ENCODE assay signal across 8 mouse cellular contexts in genomic region chr6:113418441-113419198, GRCm38 (mm10). TPM values are rescaled to one million over a fixed set of nuclear protein-coding genes. Genes with fewer than 3 reads are reported as not detected.
DNase-seq lines count a peak whose midpoint lies in the region; ATAC-seq and TF ChIP-seq lines count a peak whose summit lies in the region.

No protein-coding gene starts in this region.

- H3K36me3 ChIP-seq in forebrain, embryonic 12.5 days (replicated peaks), result peaks cover 28% of the 10 kb centered on the region
- H3K36me3 ChIP-seq in limb, embryonic 11.5 days (ENCODE audit: control insufficient read depth, insufficient read depth, low read length), result peaks cover 3% of the 10 kb centered on the region; the same call in 1 of the 2 replicates
- H3K36me3 ChIP-seq in myocyte (ENCODE audit: control insufficient read depth, insufficient read depth), result no peaks in the 10 kb centered on the region

- H3K4me3 ChIP-seq in forebrain, embryonic 12.5 days (replicated peaks), result peak overlapping the region; percentile 65
- peak overlapping the region; percentile 64 for H3K4me3 ChIP-seq in limb, embryonic 11.5 days (ENCODE audit: low read depth, low read length)
- H3K4me3 ChIP-seq in myocyte, result peak overlapping the region; percentile 42

- H3K27ac ChIP-seq in forebrain, embryonic 12.5 days, result no peak overlapping the region
- no peak overlapping the region; the same call in 1 of the 2 replicates for H3K27ac ChIP-seq in limb, embryonic 11.5 days (replicated peaks; ENCODE audit: low read depth, low read length)

- H3K79me2 ChIP-seq in myocyte (ENCODE audit: control insufficient read depth, insufficient read depth), result no peaks in the 10 kb centered on the region

- DNase-seq in cerebellum, postnatal 25 days, result peak; percentile 24 to 48
- DNase-seq in cerebellum, adult 11-12 months, result no peak
- DNase-seq in ovary, postnatal 14 days (ENCODE audit: low spot score), result peak; percentile 20
- no peak for DNase-seq in ovary, postnatal 10 days (ENCODE audit: low spot score)
- DNase-seq in limb, embryonic 11.5 days (ENCODE audit: low spot score), result no peak
- DNase-seq in left cerebral cortex, postnatal 36 days (ENCODE audit: low spot score in 2 of 2), result no peak

- no peaks in the 10 kb centered on the region for H3K27me3 ChIP-seq in forebrain, embryonic 12.5 days
- H3K27me3 ChIP-seq in limb, embryonic 11.5 days (ENCODE audit: control insufficient read depth, insufficient read depth, low read length), result no peaks in the 10 kb centered on the region
- no peaks in the 10 kb centered on the region for H3K27me3 ChIP-seq in myocyte (ENCODE audit: control insufficient read depth, insufficient read depth, insufficient read length)

- no peaks in the 10 kb centered on the region for H3K9me3 ChIP-seq in forebrain, embryonic 12.5 days
- H3K9me3 ChIP-seq in limb, embryonic 11.5 days (ENCODE audit: control insufficient read depth, low read length), result no peaks in the 10 kb centered on the region

- peak; percentile 60 for ATAC-seq in forebrain, embryonic 12.5 days (ENCODE audit: low FRiP score)
- ATAC-seq in limb, embryonic 11.5 days (ENCODE audit: insufficient number of reproducible peaks, low FRiP score, low TSS enrichment, low read depth), result peak; percentile 32

- peak overlapping the region; percentile 77 for H3K9ac ChIP-seq in forebrain, embryonic 12.5 days
- H3K9ac ChIP-seq in limb, embryonic 11.5 days (ENCODE audit: low read length), result peak overlapping the region; percentile 84

- peak overlapping the region; percentile 92 for H3K4me2 ChIP-seq in forebrain, embryonic 12.5 days
- H3K4me2 ChIP-seq in limb, embryonic 11.5 days (ENCODE audit: low read depth, severe bottlenecking), result peak overlapping the region; percentile 96
- H3K4me2 ChIP-seq in myocyte (ENCODE audit: low read depth), result peak overlapping the region; percentile 91

- no peak for TF ChIP-seq POLR2A in myocyte (IDR thresholded peaks at IDR 0.05; ENCODE audit: insufficient read length, low read depth)

- intact Hi-C loops in left cerebral cortex, postnatal 36 days (cut with DNase I), result no loop called here

- H3K4me1 ChIP-seq in forebrain, embryonic 12.5 days, result peaks cover 17% of the 10 kb centered on the region
- H3K4me1 ChIP-seq in limb, embryonic 11.5 days (ENCODE audit: control insufficient read depth, insufficient read depth, low read length), result peaks cover 7% of the 10 kb centered on the region; the same call in 1 of the 2 replicates

- peak overlapping the region; percentile 23 for H3ac ChIP-seq in myocyte (ENCODE audit: control insufficient read depth, insufficient read length)

- 17% methylated on average over 16 of the region's 16 CpGs for WGBS in forebrain, embryonic 12.5 days
- WGBS in limb, embryonic 11.5 days, result 15% methylated on average over 16 of the region's 16 CpGs

TF ChIP-seq in myocyte, 11 proteins besides CTCF, POLR2A, EP300 and RAD21:
- TF ChIP-seq E2F4 (IDR thresholded peaks at IDR 0.05; ENCODE audit: insufficient read depth), result no peak
- TF ChIP-seq REST (IDR thresholded peaks at IDR 0.05; ENCODE audit: insufficient read depth, insufficient read length), result no peak
- TF ChIP-seq TCF3 (IDR thresholded peaks at IDR 0.05; ENCODE audit: insufficient read length, low read depth), result no peak
- TF ChIP-seq CEBPB (IDR thresholded peaks at IDR 0.05; ENCODE audit: insufficient read depth, poor library complexity, severe bottlenecking), result no peak
- no peak for TF ChIP-seq TCF12 (IDR thresholded peaks at IDR 0.05; ENCODE audit: insufficient read depth, poor library complexity, severe bottlenecking)
- no peak for TF ChIP-seq MYOG (IDR thresholded peaks at IDR 0.05; ENCODE audit: control insufficient read depth in 1 of 3, insufficient read depth in 1 of 3, insufficient read length in 2 of 3, low read depth in 2 of 3)
- TF ChIP-seq USF1 (IDR thresholded peaks at IDR 0.05; ENCODE audit: low read depth), result no peak
- no peak for TF ChIP-seq MAX (IDR thresholded peaks at IDR 0.05; ENCODE audit: low read depth)
TF ChIP-seq in myocyte: peak in this region for 0.

RNA-seq across cellular contexts. Expression of gene Rpusd3, which starts 0.5 kb away (rescaled TPM):
- 23.8 and 28.1 TPM in 2 replicates for polyA plus RNA-seq in forebrain, embryonic 12.5 days (2016; fragmentation: Nextera tagmentation; extraction: Ambion mirVana)
- polyA plus RNA-seq in limb, embryonic 11.5 days (2014; fragmentation: Nextera tagmentation; extraction: Ambion mirVana), result 34.9 and 39.0 TPM in 2 replicates
- 11.7 TPM for polyA plus RNA-seq in myocyte (2012; fragmentation: generic; extraction: Trizol)
- 10 to 100 TPM; 17.1 to 19.0 TPM for total RNA-seq in left cerebral cortex, postnatal 36 days (2021)

RNA-seq across cellular contexts. Expression of gene Cidec, which starts 16.9 kb away (rescaled TPM):
- polyA plus RNA-seq in forebrain, embryonic 12.5 days (2016; fragmentation: Nextera tagmentation; extraction: Ambion mirVana), result not detected in 2 replicates
- not detected in 2 replicates for polyA plus RNA-seq in limb, embryonic 11.5 days (2014; fragmentation: Nextera tagmentation; extraction: Ambion mirVana)
- polyA plus RNA-seq in myocyte (2012; fragmentation: generic; extraction: Trizol), result not detected
- not detected for total RNA-seq in left cerebral cortex, postnatal 36 days (2021)

RNA-seq across cellular contexts. Expression of gene Jagn1, which starts 23.7 kb away (rescaled TPM):
- polyA plus RNA-seq in forebrain, embryonic 12.5 days (2016; fragmentation: Nextera tagmentation; extraction: Ambion mirVana), result 68.5 and 71.3 TPM in 2 replicates
- 71.0 and 76.1 TPM in 2 replicates for polyA plus RNA-seq in limb, embryonic 11.5 days (2014; fragmentation: Nextera tagmentation; extraction: Ambion mirVana)
- polyA plus RNA-seq in myocyte (2012; fragmentation: generic; extraction: Trizol), result 92.7 TPM
- total RNA-seq in left cerebral cortex, postnatal 36 days (2021), result 10 to 100 TPM; 38.0 to 41.8 TPM

RNA-seq across cellular contexts. Expression of gene Ttll3, which starts 29.6 kb away (rescaled TPM):
- 6.5 and 7.0 TPM in 2 replicates for polyA plus RNA-seq in forebrain, embryonic 12.5 days (2016; fragmentation: Nextera tagmentation; extraction: Ambion mirVana)
- 2.1 and 3.0 TPM in 2 replicates for polyA plus RNA-seq in limb, embryonic 11.5 days (2014; fragmentation: Nextera tagmentation; extraction: Ambion mirVana)
- 1.9 TPM for polyA plus RNA-seq in myocyte (2012; fragmentation: generic; extraction: Trizol)
- total RNA-seq in left cerebral cortex, postnatal 36 days (2021), result 10 to 100 TPM in 1 of 2 experiments, 1 to 10 TPM in 1; 9.3 to 14.2 TPM

RNA-seq across cellular contexts. Expression of gene Il17re, which starts 39.7 kb away (rescaled TPM):
- polyA plus RNA-seq in forebrain, embryonic 12.5 days (2016; fragmentation: Nextera tagmentation; extraction: Ambion mirVana), result 0.46 and 0.55 TPM in 2 replicates
- polyA plus RNA-seq in limb, embryonic 11.5 days (2014; fragmentation: Nextera tagmentation; extraction: Ambion mirVana), result 1.2 and 1.5 TPM in 2 replicates
- not detected for polyA plus RNA-seq in myocyte (2012; fragmentation: generic; extraction: Trizol)
- under 1 TPM; 0.54 to 0.57 TPM for total RNA-seq in left cerebral cortex, postnatal 36 days (2021)

Comparison
In these comparisons a context has a peak if more than half of its experiments do, and no peak if none do; other contexts are left out.
1. DNase-seq: peak in cerebellum, postnatal 25 days (2 of 2) and ovary, postnatal 14 days (single experiment); none in cerebellum, adult 11-12 months (single experiment), ovary, postnatal 10 days (single experiment), limb, embryonic 11.5 days (single experiment) and left cerebral cortex, postnatal 36 days (0 of 2).
2. Peak in every context shown above with its lines, with median percentiles within 50 percentile points of each other: H3K4me2 ChIP-seq and H3K4me3 ChIP-seq.